Mouse (Mus musculus) intestine, embryonic 15.5 days (tissue): ENCODE measurements around the gene Sept5. TPM values are rescaled to one million over a fixed set of nuclear protein-coding genes. Genes with fewer than 3 reads are reported as not detected.

Source experiments
- ATAC-seq: fragments of 200-750 bp; cut with Nextera tagmentation; 2 replicates; pipeline ENCODE4 v1.8.0; 2017; ENCODE audit warnings: moderate TSS enrichment, moderate library complexity
- H3K27ac ChIP-seq: fragments of 300-500 bp; sonication (generic); 2 replicates; pipeline ENCODE4 v1.5.1; 2015; ENCODE audit warnings: mild to moderate bottlenecking, inconsistent platforms
- H3K27me3 ChIP-seq: fragments of 300-500 bp; sonication (generic); replicated peaks from 2 replicates; pipeline ENCODE4 v1.6.1; 2015; ENCODE audit warnings: inconsistent platforms
- H3K36me3 ChIP-seq: fragments of 300-500 bp; sonication (generic); 2 replicates; pipeline ENCODE4 v1.6.1; 2015; ENCODE audit warnings: inconsistent platforms
- H3K4me1 ChIP-seq: fragments of 300-500 bp; sonication (generic); replicated peaks from 2 replicates; pipeline ENCODE4 v1.6.1; 2015; ENCODE audit warnings: inconsistent platforms
- H3K4me2 ChIP-seq: fragments of 300-500 bp; sonication (generic); replicated peaks from 2 replicates; pipeline ENCODE4 v1.6.1; 2015; ENCODE audit warnings: mild to moderate bottlenecking, inconsistent platforms
- H3K4me3 ChIP-seq: fragments of 300-500 bp; sonication (generic); replicated peaks from 2 replicates; pipeline ENCODE4 v1.5.1; 2015; ENCODE audit warnings: inconsistent platforms
- H3K9ac ChIP-seq: fragments of 300-500 bp; sonication (generic); 2 replicates; pipeline ENCODE4 v1.6.1; 2015; ENCODE audit warnings: inconsistent platforms
- H3K9me3 ChIP-seq: fragments of 300-500 bp; sonication (generic); 2 replicates; pipeline ENCODE4 v1.6.1; 2016; ENCODE audit warnings: inconsistent platforms
- WGBS: fragments of 180-500 bp; shearing (Covaris S2); methylation state at CpG from one replicate; pipeline ENCODE4 v1.1.7; 2015; 5-methylcytosine and 5-hydroxymethylcytosine counted together
- polyA plus RNA-seq: library from polyadenylated mRNA; unstranded; fragments of >200 nt; fragmentation: Nextera tagmentation; extraction: Ambion mirVana; gene quantifications from 2 replicates; pipeline ENCODE4 v1.2.1, GENCODE M21; 2015

Gene Sept5
- polyA plus RNA-seq, 1 experiment from 2014 or later: 39.0 TPM

- H3K9me3 ChIP-seq: no peaks in the 10 kb centered on the region
- ATAC-seq: no peak
- no peak overlapping the region for H3K27ac ChIP-seq
- no peak overlapping the region for H3K4me3 ChIP-seq
- no peaks in the 10 kb centered on the region; the same call in 1 of the 2 replicates for H3K27me3 ChIP-seq
- peaks cover 16% of the 10 kb centered on the region for H3K4me1 ChIP-seq
- no peak overlapping the region for H3K9ac ChIP-seq
- no peaks in the 10 kb centered on the region for H3K36me3 ChIP-seq
- WGBS: 49% methylated on average over 7 of the region's 7 CpGs
- H3K4me2 ChIP-seq: no peak overlapping the region
These were observed 28.3 kb downstream of the Sept5 start for GRCm38 (mm10) chr16:18601447-18601846.

- Histone ChIP-seq H3K27me3 (peaks cover 8% of the 10 kb centered on the region), H3K4me1 (0 out of 2 replicates have a peak, but pooled peaks cover 3% of the 10 kb centered on the region), H3K9ac (no peak overlapping the region), H3K27ac (no peak overlapping the region), H3K4me3 (no peak overlapping the region), H3K9me3 (no peaks in the 10 kb centered on the region), H3K36me3 (no peaks in the 10 kb centered on the region), H3K4me2 (no peak overlapping the region)
- WGBS: 66% methylated on average over 3 of the region's 3 CpGs
- no peak for ATAC-seq
These were observed 31.7 kb downstream of the Sept5 start for GRCm38 (mm10) chr16:18598006-18598405.

- H3K4me2 ChIP-seq: no peak overlapping the region
- ATAC-seq: no peak
- H3K27me3 ChIP-seq: peaks cover 22% of the 10 kb centered on the region
- H3K36me3 ChIP-seq: no peaks in the 10 kb centered on the region
- H3K9me3 ChIP-seq: no peaks in the 10 kb centered on the region
- WGBS: 48% methylated on average over 5 of the region's 5 CpGs
- peaks cover 7% of the 10 kb centered on the region for H3K4me1 ChIP-seq
- no peak overlapping the region for H3K4me3 ChIP-seq
- no peak overlapping the region for H3K9ac ChIP-seq
- no peak overlapping the region for H3K27ac ChIP-seq
These were observed 33.5 kb downstream of the Sept5 start for GRCm38 (mm10) chr16:18596255-18596654.

- no peak for ATAC-seq
- Histone ChIP-seq H3K27me3 (peaks cover 45% of the 10 kb centered on the region), H3K4me1 (peaks cover 18% of the 10 kb centered on the region), H3K9ac (no peak overlapping the region), H3K4me2 (no peak overlapping the region), H3K27ac (no peak overlapping the region), H3K4me3 (no peak overlapping the region), H3K9me3 (no peaks in the 10 kb centered on the region), H3K36me3 (no peaks in the 10 kb centered on the region)
- 81% methylated on average over 2 of the region's 2 CpGs for WGBS
These were observed 35.8 kb downstream of the Sept5 start for GRCm38 (mm10) chr16:18593930-18594329.

- 4% methylated on average over 59 of the region's 59 CpGs for WGBS
- H3K4me2 ChIP-seq: peak overlapping the region; percentile 77
- no peak overlapping the region for H3K27ac ChIP-seq
- peaks cover 39% of the 10 kb centered on the region for H3K4me1 ChIP-seq
- peaks cover 69% of the 10 kb centered on the region for H3K27me3 ChIP-seq
- 0 out of 2 replicates have a peak overlapping the region, but pooled peaks have one; percentile 11 for H3K9ac ChIP-seq
- H3K4me3 ChIP-seq: peak overlapping the region; percentile 26
- H3K9me3 ChIP-seq: no peaks in the 10 kb centered on the region
- peak; percentile 42 for ATAC-seq
- H3K36me3 ChIP-seq: no peaks in the 10 kb centered on the region
These were observed 38.4 kb downstream of the Sept5 start for GRCm38 (mm10) chr16:18591047-18592018.

GRCm38 (mm10) chr16:18589804-18590790 lies 39.7 kb downstream of the Sept5 start, which contains the start of gene Tbx1:
TSS of gene Tbx1 (minus strand) at chr16:18590671.
- H3K4me3 ChIP-seq: peak within 1 kb of the TSS; percentile 33
- H3K27me3 ChIP-seq: peaks cover 82% of the 10 kb centered on the region
- H3K4me2 ChIP-seq: peak within 1 kb of the TSS; percentile 77
- WGBS: 4% methylated on average over 48 of the region's 48 CpGs
- ATAC-seq: peak; percentile 22; the same call in 1 of the 2 replicates
- H3K9me3 ChIP-seq: no peaks in the 10 kb centered on the region
- H3K9ac ChIP-seq: 0 out of 2 replicates have a peak within 1 kb of the TSS, but pooled peaks have one; percentile 11
- no peak within 1 kb of the TSS for H3K27ac ChIP-seq
- H3K4me1 ChIP-seq: peaks cover 47% of the 10 kb centered on the region
- H3K36me3 ChIP-seq: no peaks in the 10 kb centered on the region

GRCm38 (mm10) chr16:18589080-18589621 lies 40.6 kb downstream of the Sept5 start:
- Histone ChIP-seq H3K4me1 (peaks cover 47% of the 10 kb centered on the region), H3K36me3 (no peaks in the 10 kb centered on the region), H3K9me3 (no peaks in the 10 kb centered on the region), H3K4me2 (no peak overlapping the region), H3K27ac (no peak overlapping the region), H3K27me3 (peaks cover 91% of the 10 kb centered on the region), H3K4me3 (no peak overlapping the region), H3K9ac (no peak overlapping the region)
- no peak for ATAC-seq
- 41% methylated on average over 9 of the region's 9 CpGs for WGBS

GRCm38 (mm10) chr16:18588738-18589055 lies 41.1 kb downstream of the Sept5 start:
- H3K27me3 ChIP-seq: peaks cover 94% of the 10 kb centered on the region
- no peak overlapping the region for H3K27ac ChIP-seq
- peaks cover 47% of the 10 kb centered on the region for H3K4me1 ChIP-seq
- no peaks in the 10 kb centered on the region for H3K36me3 ChIP-seq
- 11% methylated on average over 31 of the region's 31 CpGs for WGBS
- no peak for ATAC-seq
- H3K4me2 ChIP-seq: 0 out of 2 replicates have a peak overlapping the region, but pooled peaks have one; percentile 50
- no peak overlapping the region for H3K9ac ChIP-seq
- H3K4me3 ChIP-seq: peak overlapping the region; percentile 22; the same call in 1 of the 2 replicates
- no peaks in the 10 kb centered on the region for H3K9me3 ChIP-seq

GRCm38 (mm10) chr16:18587847-18588737 lies 41.7 kb downstream of the Sept5 start:
- no peaks in the 10 kb centered on the region for H3K36me3 ChIP-seq
- H3K9me3 ChIP-seq: no peaks in the 10 kb centered on the region
- peak overlapping the region; percentile 50 for H3K4me2 ChIP-seq
- H3K27me3 ChIP-seq: peaks cover 94% of the 10 kb centered on the region
- H3K4me1 ChIP-seq: peaks cover 47% of the 10 kb centered on the region
- H3K4me3 ChIP-seq: peak overlapping the region; percentile 22
- 0 out of 2 replicates have a peak, but pooled peaks have one; percentile 9 for ATAC-seq
- no peak overlapping the region for H3K9ac ChIP-seq
- no peak overlapping the region for H3K27ac ChIP-seq
- WGBS: 2% methylated on average over 57 of the region's 57 CpGs

- H3K36me3 ChIP-seq: no peaks in the 10 kb centered on the region
- WGBS: 1% methylated on average over 40 of the region's 62 CpGs
- H3K4me3 ChIP-seq: peak overlapping the region; percentile 37
- H3K4me2 ChIP-seq: peak overlapping the region; percentile 79
- ATAC-seq: no peak
- H3K9me3 ChIP-seq: no peaks in the 10 kb centered on the region
- H3K4me1 ChIP-seq: peaks cover 54% of the 10 kb centered on the region
- H3K9ac ChIP-seq: no peak overlapping the region
- peaks cover 98% of the 10 kb centered on the region for H3K27me3 ChIP-seq
- H3K27ac ChIP-seq: no peak overlapping the region
These were observed 42.7 kb downstream of the Sept5 start for GRCm38 (mm10) chr16:18586906-18587546.
